Comparison of ENCODE assay signal across 8 mouse cellular contexts in genomic region chr10:75318206-75318605, GRCm38 (mm10). TPM values are rescaled to one million over a fixed set of nuclear protein-coding genes. Genes with fewer than 3 reads are reported as not detected.
A peak's percentile ranks its signal among the peaks of the same experiment; 100 is the strongest.
DNase-seq lines count a peak whose midpoint lies in the region; ATAC-seq and TF ChIP-seq lines count a peak whose summit lies in the region.
"Had no signal": no experiment of that assay in that cellular context is flagged by ENCODE, and none has a peak within 500 bp of the region (broad histone marks: within the 10 kb centered on the region; RNA-seq: fewer than 3 reads in every experiment).

No protein-coding gene starts in this region.

- no peak for TF ChIP-seq CTCF in lung, adult 2 months (IDR thresholded peaks at IDR 0.05; ENCODE audit: insufficient read depth, low read length)
- no peak for TF ChIP-seq CTCF in intestine, postnatal 0 days (IDR thresholded peaks at IDR 0.05; ENCODE audit: low read depth)

- H3K4me3 ChIP-seq in lung, adult 2 months (replicated peaks; ENCODE audit: extremely low read depth, low read depth, low read length) = peak overlapping the region; percentile 71
- H3K4me3 ChIP-seq in forebrain, embryonic 16.5 days (replicated peaks; ENCODE audit: low read length) = peak overlapping the region; percentile 46
- no peak overlapping the region for H3K4me3 ChIP-seq in intestine, postnatal 0 days (ENCODE audit: low read depth, low read length)
- H3K4me3 ChIP-seq in neural tube, embryonic 13.5 days = peak overlapping the region; percentile 42; the same call in 1 of the 2 replicates

- H3K9ac ChIP-seq in forebrain, embryonic 16.5 days (replicated peaks; ENCODE audit: low read depth, low read length) = no peak overlapping the region
- H3K9ac ChIP-seq in intestine, postnatal 0 days (ENCODE audit: low read depth, low read length) = no peak overlapping the region
- 0 out of 2 replicates have a peak overlapping the region, but pooled peaks have one; percentile 60 for H3K9ac ChIP-seq in neural tube, embryonic 13.5 days

- no peak for DNase-seq in lung, adult 2 months
- no peak for DNase-seq in lung, postnatal 14 days
- no peak for DNase-seq in testis, postnatal 10 days (ENCODE audit: low spot score)
- no peak for DNase-seq in T-cell, adult 2 months (ENCODE audit: low spot score)
- DNase-seq: cerebellum, postnatal 25 days had no signal

- H3K27me3 ChIP-seq in forebrain, embryonic 16.5 days (replicated peaks; ENCODE audit: control insufficient read depth, insufficient read depth, low read length) = peaks cover 9% of the 10 kb centered on the region; the same call in 1 of the 2 replicates
- peaks cover 17% of the 10 kb centered on the region for H3K27me3 ChIP-seq in intestine, postnatal 0 days (replicated peaks; ENCODE audit: control insufficient read depth, insufficient read depth, low read length)
- H3K27me3 ChIP-seq in neural tube, embryonic 13.5 days = peaks cover 50% of the 10 kb centered on the region

- no peak for TF ChIP-seq POLR2A in lung, adult 2 months (IDR thresholded peaks at IDR 0.05; ENCODE audit: borderline replicate concordance, extremely low read depth, low read depth, low read length)

- H3K9me3 ChIP-seq in forebrain, embryonic 16.5 days (ENCODE audit: control insufficient read depth, low read length) = no peaks in the 10 kb centered on the region
- H3K9me3 ChIP-seq in intestine, postnatal 0 days (ENCODE audit: control insufficient read depth) = no peaks in the 10 kb centered on the region
- no peaks in the 10 kb centered on the region for H3K9me3 ChIP-seq in neural tube, embryonic 13.5 days

- no peak overlapping the region for H3K27ac ChIP-seq in forebrain, embryonic 16.5 days (ENCODE audit: low read length)
- no peak overlapping the region for H3K27ac ChIP-seq in intestine, postnatal 0 days (ENCODE audit: low read depth, low read length)
- H3K27ac ChIP-seq in neural tube, embryonic 13.5 days (replicated peaks) = no peak overlapping the region

- no peaks in the 10 kb centered on the region for H3K36me3 ChIP-seq in forebrain, embryonic 16.5 days (ENCODE audit: control insufficient read depth, insufficient read depth)
- H3K36me3 ChIP-seq in intestine, postnatal 0 days (ENCODE audit: control insufficient read depth, insufficient read depth) = no peaks in the 10 kb centered on the region; the same call in 1 of the 2 replicates
- H3K36me3 ChIP-seq in neural tube, embryonic 13.5 days = 0 out of 2 replicates have a peak, but pooled peaks cover 9% of the 10 kb centered on the region

- ATAC-seq in forebrain, embryonic 16.5 days = no peak
- no peak for ATAC-seq in intestine, postnatal 0 days
- ATAC-seq in neural tube, embryonic 13.5 days (ENCODE audit: low read depth) = no peak

- 59% methylated on average over 6 of the region's 6 CpGs for WGBS in lung, adult 2 months
- WGBS in forebrain, embryonic 16.5 days = 83% methylated on average over 6 of the region's 6 CpGs
- WGBS in intestine, postnatal 0 days = 75% methylated on average over 6 of the region's 6 CpGs
- 86% methylated on average over 6 of the region's 6 CpGs for WGBS in neural tube, embryonic 13.5 days

- peaks cover 8% of the 10 kb centered on the region for H3K4me1 ChIP-seq in lung, adult 2 months (ENCODE audit: control insufficient read depth, insufficient read depth, low read length)
- peaks cover 18% of the 10 kb centered on the region for H3K4me1 ChIP-seq in forebrain, embryonic 16.5 days (replicated peaks; ENCODE audit: control insufficient read depth, insufficient read depth, low read length)
- 0 out of 2 replicates have a peak, but pooled peaks cover 2% of the 10 kb centered on the region for H3K4me1 ChIP-seq in intestine, postnatal 0 days (replicated peaks; ENCODE audit: control insufficient read depth, insufficient read depth, low read length)
- peaks cover 22% of the 10 kb centered on the region for H3K4me1 ChIP-seq in neural tube, embryonic 13.5 days (replicated peaks)

- H3K4me2 ChIP-seq in forebrain, embryonic 16.5 days (ENCODE audit: low read length) = no peak overlapping the region
- peak overlapping the region; percentile 92; the same call in 1 of the 2 replicates for H3K4me2 ChIP-seq in intestine, postnatal 0 days (replicated peaks; ENCODE audit: low read depth)
- H3K4me2 ChIP-seq in neural tube, embryonic 13.5 days = peak overlapping the region; percentile 49

RNA-seq across cellular contexts. Expression of gene Adora2a, which starts 1.5 kb away (rescaled TPM):
- 12.3 and 13.3 TPM in 2 replicates for polyA plus RNA-seq in lung, adult 2 months (2012; rRNA removed)
- 9.9 and 11.7 TPM in 2 replicates for polyA plus RNA-seq in forebrain, embryonic 16.5 days (2015; fragmentation: Nextera tagmentation; extraction: Ambion mirVana)
- polyA plus RNA-seq in intestine, postnatal 0 days (2015; fragmentation: Nextera tagmentation; extraction: Ambion mirVana) = 1.2 and 1.4 TPM in 2 replicates
- polyA plus RNA-seq in neural tube, embryonic 13.5 days (2015; fragmentation: Nextera tagmentation; extraction: Ambion mirVana) = 4.4 and 4.9 TPM in 2 replicates
